23 mouse cellular contexts compared by ENCODE assay signal in genomic region chr2:77948921-77949320, GRCm38 (mm10). TPM values are rescaled to one million over a fixed set of nuclear protein-coding genes. Genes with fewer than 3 reads are reported as not detected.
A peak's percentile ranks its signal among the peaks of the same experiment; 100 is the strongest.
DNase-seq lines count a peak whose midpoint lies in the region; ATAC-seq and TF ChIP-seq lines count a peak whose summit lies in the region.
"Had no signal": no experiment of that assay in that cellular context is flagged by ENCODE, and none has a peak within 500 bp of the region (broad histone marks: within the 10 kb centered on the region; RNA-seq: fewer than 3 reads in every experiment).

No protein-coding gene starts in this region.

- no peak overlapping the region for H3K4me3 ChIP-seq in heart, embryonic 12.5 days
- H3K4me3 ChIP-seq in gastrocnemius, adult 2 months, result no peak overlapping the region

- no peak overlapping the region for H3K27ac ChIP-seq in heart, embryonic 12.5 days (ENCODE audit: poor library complexity, severe bottlenecking)
- no peak overlapping the region for H3K27ac ChIP-seq in gastrocnemius, adult 2 months

- peak; percentile 24 for DNase-seq in heart, adult 11 months
- DNase-seq in 3T3-L1 (ENCODE audit: low read depth, low spot score), result peak; percentile 75
- peak; percentile 85 for DNase-seq in adipocyte (ENCODE audit: low spot score)
- DNase-seq in gastrocnemius, adult 2 months, result no peak
- DNase-seq in right cerebral cortex, adult 18-20 months, result no peak
- DNase-seq: adrenal gland, adult 2 months; adrenal gland, adult 8-10 months; adrenal gland, postnatal 10 days; adrenal gland, postnatal 14 days; adrenal gland, postnatal 25 days; adrenal gland, postnatal 36 days; B cell, adult 2 months; cerebellum, adult 11 months; cerebellum, adult 11-12 months; cerebellum, adult 18-20 months; cerebellum, adult 2 months; cerebellum, adult 8-10 months had no signal

- no peak overlapping the region for H3K9ac ChIP-seq in heart, embryonic 12.5 days

- H3K36me3 ChIP-seq in heart, embryonic 12.5 days, result no peaks in the 10 kb centered on the region

- WGBS in heart, embryonic 12.5 days, result 74% methylated on average over 2 of the region's 2 CpGs

- no peak overlapping the region for H3K4me2 ChIP-seq in heart, embryonic 12.5 days

- H3K4me1 ChIP-seq in heart, embryonic 12.5 days (replicated peaks), result peaks cover 6% of the 10 kb centered on the region; the same call in 1 of the 2 replicates

- H3K9me3 ChIP-seq in heart, embryonic 12.5 days (replicated peaks), result peaks cover 3% of the 10 kb centered on the region
- H3K9me3 ChIP-seq: G1E had no signal

- no peak for ATAC-seq in heart, embryonic 12.5 days (ENCODE audit: insufficient number of reproducible peaks, low FRiP score)
- ATAC-seq: activated CD4-positive, CD25-positive, alpha-beta regulatory T cell, adult 4 months; CD4-positive, CD25-positive, alpha-beta regulatory T cell, adult 4 months; Patski had no signal

- intact Hi-C loops in gastrocnemius, adult 2 months (cut with DNase I), result no loop called here

- no peak for TF ChIP-seq CTCF in gastrocnemius, adult 2 months (IDR thresholded peaks at IDR 0.05)

- no peaks in the 10 kb centered on the region for H3K27me3 ChIP-seq in heart, embryonic 12.5 days (replicated peaks)
- H3K27me3 ChIP-seq: CH12.LX, Patski had no signal

RNA-seq across cellular contexts. Expression of gene Cwc22, which starts 2.7 kb away (rescaled TPM):
- 18.9 and 20.5 TPM in 2 replicates for polyA plus RNA-seq in heart, embryonic 12.5 days (2016; fragmentation: Nextera tagmentation; extraction: Ambion mirVana)
- total RNA-seq in gastrocnemius, adult 2 months (2021), result 10 to 100 TPM; 13.9 to 14.2 TPM

Comparison
In these comparisons a context has a peak if more than half of its experiments do, and no peak if none do; other contexts are left out.
1. DNase-seq: peak in heart, adult 11 months (single experiment), 3T3-L1 (single experiment) and adipocyte (single experiment); none in gastrocnemius, adult 2 months (single experiment) and right cerebral cortex, adult 18-20 months (single experiment).